Mouse (Mus musculus) cerebellum, adult 2 months (tissue): ENCODE results near the gene Gm6096.

Source experiments
- CTCF ChIP-seq: fragments of 200-500 bp; IDR thresholded peaks from 2 replicates; pipeline ENCODE4 v1.5.1; 2011; ENCODE audit warnings: low read depth, mild to moderate bottlenecking, control low read depth, low read length, moderate library complexity, borderline replicate concordance; ENCODE audit not compliant: insufficient read depth
- POLR2A ChIP-seq: fragments of 200-500 bp; IDR thresholded peaks from 2 replicates; pipeline ENCODE4 v1.6.1; 2011; ENCODE audit warnings: low read length, control low read depth, borderline replicate concordance; ENCODE audit not compliant: insufficient read depth

- TF ChIP-seq CTCF = no peak
- no peak for TF ChIP-seq POLR2A
These were observed 26.8 kb downstream of the Gm6096 start for GRCm38 (mm10) chr7:34277656-34278055.
